Comparison of ENCODE assay signal across 9 mouse cellular contexts in the genomic region with DNA sequence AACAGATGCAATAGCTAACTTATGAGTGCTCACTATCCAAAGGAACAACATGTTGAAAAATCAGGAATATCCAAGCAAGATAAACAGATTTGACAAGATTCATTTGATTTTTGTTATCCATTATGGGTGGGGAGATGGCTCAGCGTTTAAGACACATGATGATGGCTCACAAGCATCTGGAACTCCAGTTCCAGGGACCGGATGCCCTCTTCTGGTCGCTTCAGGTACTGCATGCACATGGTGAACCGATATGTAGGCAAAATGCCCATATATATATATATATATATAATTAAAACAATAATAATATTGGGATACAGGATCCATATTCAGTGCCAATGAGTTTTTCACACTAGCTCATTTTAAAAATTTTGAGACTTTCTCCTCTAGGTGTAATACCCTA. TPM values are rescaled to one million over a fixed set of nuclear protein-coding genes. Genes with fewer than 3 reads are reported as not detected.
A peak's percentile ranks its signal among the peaks of the same experiment; 100 is the strongest.
DNase-seq lines count a peak whose midpoint lies in the region; ATAC-seq and TF ChIP-seq lines count a peak whose summit lies in the region.
"Had no signal": no experiment of that assay in that cellular context is flagged by ENCODE, and none has a peak within 500 bp of the region (broad histone marks: within the 10 kb centered on the region; RNA-seq: fewer than 3 reads in every experiment).

No protein-coding gene starts in this region.

- no peak for TF ChIP-seq POLR2A in lung, adult 2 months (IDR thresholded peaks at IDR 0.05; ENCODE audit: borderline replicate concordance, extremely low read depth, low read depth, low read length)

- H3K4me3 ChIP-seq in forebrain, embryonic 14.5 days (ENCODE audit: low read depth, low read length) = no peak overlapping the region
- no peak overlapping the region for H3K4me3 ChIP-seq in forebrain, embryonic 16.5 days (replicated peaks; ENCODE audit: low read length)
- H3K4me3 ChIP-seq in lung, adult 2 months (replicated peaks; ENCODE audit: extremely low read depth, low read depth, low read length) = no peak overlapping the region
- no peak overlapping the region for H3K4me3 ChIP-seq in embryonic facial prominence, embryonic 10.5 days
- H3K4me3 ChIP-seq: midbrain, embryonic 12.5 days had no signal

- 0 out of 2 replicates have a peak, but pooled peaks cover 4% of the 10 kb centered on the region for H3K9me3 ChIP-seq in forebrain, embryonic 14.5 days (replicated peaks; ENCODE audit: control insufficient read depth, low read length)
- no peaks in the 10 kb centered on the region for H3K9me3 ChIP-seq in forebrain, embryonic 16.5 days (ENCODE audit: control insufficient read depth, low read length)
- no peaks in the 10 kb centered on the region; the same call in 1 of the 2 replicates for H3K9me3 ChIP-seq in embryonic facial prominence, embryonic 10.5 days

- ATAC-seq in forebrain, embryonic 14.5 days = no peak
- no peak for ATAC-seq in forebrain, embryonic 16.5 days

- TF ChIP-seq CTCF in lung, adult 2 months (IDR thresholded peaks at IDR 0.05; ENCODE audit: insufficient read depth, low read length) = peak; percentile 84

- H3K27ac ChIP-seq in forebrain, embryonic 14.5 days (ENCODE audit: low read depth, low read length) = no peak overlapping the region
- no peak overlapping the region for H3K27ac ChIP-seq in forebrain, embryonic 16.5 days (ENCODE audit: low read length)
- no peak overlapping the region for H3K27ac ChIP-seq in embryonic facial prominence, embryonic 10.5 days (replicated peaks)
- H3K27ac ChIP-seq: midbrain, embryonic 12.5 days had no signal

- no peak overlapping the region for H3K9ac ChIP-seq in forebrain, embryonic 14.5 days (ENCODE audit: low read length)
- H3K9ac ChIP-seq in forebrain, embryonic 16.5 days (replicated peaks; ENCODE audit: low read depth, low read length) = no peak overlapping the region
- H3K9ac ChIP-seq: midbrain, embryonic 12.5 days had no signal

- H3K36me3 ChIP-seq in forebrain, embryonic 14.5 days (ENCODE audit: control insufficient read depth, insufficient read depth, low read length) = no peaks in the 10 kb centered on the region
- H3K36me3 ChIP-seq in forebrain, embryonic 16.5 days (ENCODE audit: control insufficient read depth, insufficient read depth) = no peaks in the 10 kb centered on the region
- no peaks in the 10 kb centered on the region for H3K36me3 ChIP-seq in embryonic facial prominence, embryonic 10.5 days (replicated peaks)
- H3K36me3 ChIP-seq: midbrain, embryonic 12.5 days had no signal

- DNase-seq in forebrain, embryonic 14.5 days (ENCODE audit: low spot score) = peak; percentile 73
- DNase-seq in lung, adult 2 months = peak; percentile 51
- no peak for DNase-seq in lung, postnatal 25 days (ENCODE audit: low spot score)
- peak; percentile 65 for DNase-seq in adrenal gland, postnatal 14 days
- peak; percentile 82 for DNase-seq in embryonic facial prominence, embryonic 10.5 days (ENCODE audit: low spot score)
- DNase-seq in lung, postnatal 14 days = peak; percentile 72
- DNase-seq in testis, postnatal 10 days (ENCODE audit: low spot score) = peak; percentile 82

- H3K27me3 ChIP-seq in forebrain, embryonic 14.5 days (replicated peaks; ENCODE audit: control insufficient read depth, insufficient read depth, low read length) = no peaks in the 10 kb centered on the region
- no peaks in the 10 kb centered on the region for H3K27me3 ChIP-seq in forebrain, embryonic 16.5 days (replicated peaks; ENCODE audit: control insufficient read depth, insufficient read depth, low read length)
- peaks cover 32% of the 10 kb centered on the region for H3K27me3 ChIP-seq in embryonic facial prominence, embryonic 10.5 days (replicated peaks; ENCODE audit: low read depth, poor library complexity, severe bottlenecking)

- WGBS in forebrain, embryonic 14.5 days = 19% methylated on average over 4 of the region's 4 CpGs
- WGBS in forebrain, embryonic 16.5 days = 16% methylated on average over 4 of the region's 4 CpGs
- 11% methylated on average over 4 of the region's 4 CpGs for WGBS in lung, adult 2 months
- 16% methylated on average over 4 of the region's 4 CpGs for WGBS in embryonic facial prominence, embryonic 10.5 days

- H3K4me2 ChIP-seq in forebrain, embryonic 14.5 days (ENCODE audit: low read length) = no peak overlapping the region
- no peak overlapping the region for H3K4me2 ChIP-seq in forebrain, embryonic 16.5 days (ENCODE audit: low read length)
- H3K4me2 ChIP-seq: midbrain, embryonic 12.5 days had no signal

- 0 out of 2 replicates have a peak, but pooled peaks cover 7% of the 10 kb centered on the region for H3K4me1 ChIP-seq in forebrain, embryonic 14.5 days (ENCODE audit: control insufficient read depth, insufficient read depth, low read length)
- no peaks in the 10 kb centered on the region; the same call in 1 of the 2 replicates for H3K4me1 ChIP-seq in forebrain, embryonic 16.5 days (replicated peaks; ENCODE audit: control insufficient read depth, insufficient read depth, low read length)
- no peaks in the 10 kb centered on the region for H3K4me1 ChIP-seq in lung, adult 2 months (ENCODE audit: control insufficient read depth, insufficient read depth, low read length)
- H3K4me1 ChIP-seq in embryonic facial prominence, embryonic 10.5 days = 0 out of 2 replicates have a peak, but pooled peaks cover 3% of the 10 kb centered on the region

RNA-seq across cellular contexts. Expression of a gene that starts 5.7 kb away (rescaled TPM):
- 4.6 TPM in 2 replicates for polyA plus RNA-seq in forebrain, embryonic 14.5 days (2014; fragmentation: Nextera tagmentation; extraction: Ambion mirVana)
- 3.9 and 4.1 TPM in 2 replicates for polyA plus RNA-seq in forebrain, embryonic 16.5 days (2015; fragmentation: Nextera tagmentation; extraction: Ambion mirVana)
- 3.0 and 4.0 TPM in 2 replicates for polyA plus RNA-seq in lung, adult 2 months (2012; rRNA removed)
- 2.7 and 2.9 TPM in 2 replicates for total RNA-seq in adrenal gland, postnatal 14 days (2021)
- polyA plus RNA-seq in embryonic facial prominence, embryonic 10.5 days (2016; fragmentation: Nextera tagmentation; extraction: Ambion mirVana) = 6.0 and 6.3 TPM in 2 replicates
